Mouse (Mus musculus): ENCODE measurements around the gene Strada.
"Not testable (repeated sequence)": the region's sequence is repeated elsewhere in the genome, so short reads cannot be mapped to it uniquely, and the experiment has no call there.

GRCm38 (mm10) chr11:106126727-106127373, 75.1 kb downstream of the Strada start:
- TF ChIP-seq CTCF, EP300 (IDR thresholded peaks at IDR 0.05; ENCODE audit: low read depth): not testable (repeated sequence)
